Mouse (Mus musculus): Measurements from ENCODE around the gene Camta1. TPM values are rescaled to one million over a fixed set of nuclear protein-coding genes. Genes with fewer than 3 reads are reported as not detected.

The Camta1 gene
- polyA plus RNA-seq, 1 experiment = 10.3 TPM

DNA sequence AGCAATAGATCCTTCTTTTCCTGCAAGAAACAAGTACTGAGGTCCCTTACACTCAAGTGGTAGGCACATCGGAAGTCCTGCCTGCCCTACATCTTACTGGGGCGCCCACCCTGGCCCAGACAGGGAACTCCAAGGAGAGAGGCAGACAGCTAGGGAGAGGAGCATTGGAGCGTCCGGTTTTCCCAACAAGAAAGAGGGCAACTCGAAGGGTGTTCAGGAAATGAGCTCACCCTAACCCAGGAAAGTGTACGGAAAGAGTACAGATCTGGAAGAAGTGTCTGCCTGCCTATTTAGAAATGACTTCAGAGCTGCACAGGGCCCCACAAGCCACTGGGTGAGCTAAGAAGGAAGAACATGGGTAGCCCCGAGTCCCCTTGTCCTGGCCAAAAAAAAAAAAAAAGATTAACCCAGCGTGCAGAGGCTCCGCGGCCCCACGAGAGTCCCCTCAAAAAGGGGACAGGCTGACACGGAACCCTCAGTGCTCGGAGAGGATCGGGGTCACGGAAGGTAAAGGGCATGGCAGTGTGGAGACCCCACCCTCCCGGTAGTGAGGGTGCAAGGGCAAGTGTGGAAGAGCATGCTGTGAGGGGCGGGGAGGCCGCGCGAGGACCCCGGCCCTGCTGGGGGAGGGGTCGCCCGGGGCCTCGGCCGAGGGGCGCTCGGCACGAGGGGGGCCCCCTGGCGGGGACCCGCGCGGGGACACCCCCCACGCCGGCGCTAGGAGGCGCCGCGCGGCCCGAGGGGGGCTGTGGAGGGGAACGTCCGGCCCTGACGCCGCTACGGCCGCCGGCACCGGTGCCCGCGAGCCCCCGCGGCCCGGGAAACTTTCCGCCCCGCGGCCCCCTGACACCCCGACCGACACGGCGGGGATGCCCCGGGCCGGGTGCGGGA lies 990 bp downstream of the Camta1 start:
- DNase-seq (ENCODE audit: low read depth) = no peak

DNA sequence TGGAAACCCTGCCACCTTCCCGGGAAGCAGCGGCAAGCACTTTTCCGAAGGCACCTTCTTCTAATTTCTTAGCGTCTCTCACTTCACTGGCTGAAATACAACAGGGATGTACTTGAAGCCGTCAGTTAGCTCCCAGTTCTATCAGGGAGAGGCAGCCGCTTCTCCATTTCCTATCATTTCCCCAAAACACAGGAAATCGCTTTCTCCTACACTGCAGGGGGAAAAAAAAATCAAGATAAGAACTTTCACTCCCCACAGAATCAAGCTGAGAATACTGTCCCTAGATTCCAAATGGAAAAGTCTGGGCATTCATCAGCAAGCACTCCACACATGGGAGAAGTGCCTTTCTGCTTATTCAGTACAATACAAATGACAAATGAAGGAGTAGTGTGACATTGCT lies 2.4 kb downstream of the Camta1 start:
- DNase-seq (ENCODE audit: low read depth) = no peak

DNA sequence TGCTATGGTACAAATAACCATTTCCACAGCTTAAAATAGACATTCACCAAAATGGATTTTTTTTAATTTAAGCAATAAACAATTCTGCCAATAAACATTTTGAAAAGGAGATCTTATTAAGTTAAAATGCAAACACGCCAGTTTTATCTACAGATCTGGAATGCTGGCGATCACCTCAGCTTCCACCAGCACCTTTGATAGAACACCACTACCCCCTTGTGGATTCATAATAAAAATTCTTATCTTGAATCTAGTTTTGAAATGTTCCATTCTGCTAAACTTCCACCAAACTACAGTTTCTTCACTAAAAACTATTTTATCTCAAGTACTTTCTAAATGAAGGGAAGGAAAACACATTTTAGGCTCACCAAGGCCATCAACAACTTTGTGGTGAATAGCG lies 7.7 kb downstream of the Camta1 start:
- no peak for DNase-seq (ENCODE audit: low read depth)

DNA sequence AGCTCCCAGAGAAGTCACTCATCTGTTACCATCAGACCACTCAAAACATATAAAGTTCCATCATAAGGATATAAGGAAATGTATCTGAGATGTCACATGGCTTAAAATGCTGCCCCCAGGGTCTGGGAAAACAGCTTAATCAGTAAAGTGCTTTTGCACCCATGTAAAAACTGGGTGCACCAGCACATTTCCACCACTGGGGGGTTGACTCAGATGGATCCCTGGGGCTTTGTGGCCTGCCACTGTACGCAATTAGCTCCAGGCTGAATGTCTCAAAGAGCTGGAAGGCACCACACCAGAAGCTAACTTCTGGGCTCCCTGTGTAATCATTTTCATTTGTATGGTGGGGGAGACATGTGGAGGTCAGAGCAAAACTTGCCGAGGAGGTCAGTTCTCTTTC lies 10.5 kb downstream of the Camta1 start:
- no peak for DNase-seq (ENCODE audit: low read depth)

DNA sequence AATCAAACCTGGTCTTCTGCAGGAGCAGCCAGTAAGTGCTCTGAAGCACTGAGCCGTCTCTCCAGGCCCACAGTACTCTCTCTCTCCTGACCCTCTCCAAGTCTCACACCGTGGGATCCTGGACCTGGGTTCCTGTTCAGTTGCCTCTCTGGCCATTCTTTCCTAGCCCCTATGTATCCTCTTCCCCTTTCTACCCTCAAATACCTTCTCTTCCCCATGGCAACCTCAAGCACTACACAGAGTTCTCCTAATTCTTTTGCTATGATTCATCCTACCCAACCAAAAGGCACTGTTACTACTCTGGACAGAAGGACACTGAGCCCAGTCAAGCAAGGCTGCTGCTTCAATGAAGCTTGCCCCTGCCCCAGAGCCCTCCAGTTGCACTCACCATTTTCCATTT lies 19.1 kb downstream of the Camta1 start:
- no peak for DNase-seq (ENCODE audit: low read depth)

DNA sequence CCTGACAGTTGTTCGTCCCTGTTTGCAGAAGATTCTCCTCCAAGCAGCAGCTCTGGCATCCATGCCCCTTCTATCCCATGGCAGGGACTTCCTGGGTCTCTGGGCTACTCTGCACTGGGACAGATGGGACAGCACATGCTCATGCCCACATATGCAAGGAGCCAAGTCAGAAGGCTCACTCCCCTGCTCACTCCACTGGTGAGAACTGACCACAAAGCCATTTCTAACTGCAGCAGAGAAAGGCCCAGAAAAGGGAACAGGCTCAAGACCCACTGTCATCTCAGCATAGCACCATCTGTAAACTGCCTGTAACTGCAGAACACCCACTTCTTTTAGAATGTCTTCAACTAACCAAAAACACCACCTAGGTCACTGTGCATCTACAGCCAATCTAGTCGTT lies 23.2 kb downstream of the Camta1 start:
- DNase-seq (ENCODE audit: low read depth) = no peak

DNA sequence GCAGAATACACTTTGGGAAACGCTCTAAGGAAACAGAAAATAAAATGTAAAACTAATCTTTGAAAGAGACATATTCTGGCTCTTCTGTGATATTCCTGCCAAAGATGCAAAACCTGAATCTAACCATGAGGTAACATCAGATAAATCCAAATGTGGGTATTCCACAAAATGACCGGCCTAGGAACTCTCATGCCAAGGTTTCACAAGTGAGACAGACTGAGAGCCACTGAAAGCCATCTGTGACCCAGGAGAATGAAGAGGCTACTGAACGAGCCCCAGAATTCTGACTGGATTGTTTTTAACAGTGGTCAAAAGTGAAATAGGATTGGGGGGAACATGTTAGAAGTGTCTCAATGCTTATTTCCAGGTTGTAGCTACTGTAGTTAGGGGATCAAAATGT lies 25.8 kb downstream of the Camta1 start:
- DNase-seq (ENCODE audit: low read depth) = no peak

DNA sequence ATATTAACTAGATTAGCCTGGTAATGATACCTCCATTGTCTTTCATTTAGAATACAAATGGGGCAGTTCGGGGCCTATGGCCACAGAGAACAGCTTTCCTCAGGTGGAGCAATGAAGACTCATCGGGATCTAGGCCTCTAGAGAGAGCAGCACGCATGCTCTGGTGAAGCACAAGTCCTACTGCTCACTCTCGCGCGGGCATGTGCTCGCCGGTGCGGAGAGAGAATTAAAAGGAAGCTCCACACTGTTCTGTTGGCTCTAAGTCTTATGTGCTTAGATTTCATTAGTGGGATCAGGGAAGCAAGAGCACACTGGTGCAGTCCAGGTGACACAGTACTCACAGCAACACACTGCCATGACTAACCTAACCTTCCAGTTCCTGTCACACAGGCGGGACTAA lies 27.1 kb downstream of the Camta1 start:
- no peak for DNase-seq (ENCODE audit: low read depth)

DNA sequence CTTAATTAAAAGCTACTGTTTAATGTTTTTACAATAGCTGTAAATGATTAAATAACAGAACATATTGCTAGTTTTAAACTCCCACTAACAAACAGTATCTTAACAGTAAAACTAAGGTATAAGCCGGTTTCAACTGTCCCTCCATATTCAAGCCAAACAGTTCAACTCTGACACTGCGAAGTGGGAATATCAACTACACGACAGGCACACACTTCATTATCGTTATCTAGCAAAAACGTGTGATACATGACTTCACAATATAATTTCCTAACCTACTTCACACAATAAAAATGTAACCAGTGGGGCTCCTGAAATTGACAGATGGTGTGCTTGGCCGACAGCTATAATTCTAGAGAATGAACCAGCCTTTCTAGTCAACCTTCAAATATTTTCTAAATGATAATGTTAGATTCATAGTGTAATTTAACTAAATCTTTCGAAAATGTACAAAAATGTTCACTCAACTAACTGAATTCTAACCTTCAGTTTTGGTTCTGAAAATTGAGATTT lies 27.7 kb downstream of the Camta1 start:
- no peak for DNase-seq (ENCODE audit: low read depth)

DNA sequence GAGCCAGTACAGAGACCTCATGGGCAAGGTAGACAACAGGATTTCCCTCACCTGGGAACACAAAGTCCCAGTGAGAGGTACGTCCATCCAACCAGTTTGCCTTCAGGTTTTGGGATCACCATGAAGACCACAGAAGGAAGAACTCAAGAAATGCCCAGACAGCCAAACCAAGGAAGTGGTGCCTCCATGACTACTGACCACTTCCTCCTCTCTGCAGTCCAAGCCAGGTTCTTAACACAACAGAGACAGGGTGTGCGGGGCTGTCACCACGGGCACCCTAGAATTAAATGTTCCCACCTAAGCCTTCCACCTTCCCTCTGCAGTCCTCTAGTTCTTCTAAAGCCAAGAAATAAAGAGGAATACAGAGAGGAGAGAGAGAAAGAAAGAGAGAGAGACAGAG lies 33.8 kb downstream of the Camta1 start:
- DNase-seq (ENCODE audit: low read depth) = no peak

DNA sequence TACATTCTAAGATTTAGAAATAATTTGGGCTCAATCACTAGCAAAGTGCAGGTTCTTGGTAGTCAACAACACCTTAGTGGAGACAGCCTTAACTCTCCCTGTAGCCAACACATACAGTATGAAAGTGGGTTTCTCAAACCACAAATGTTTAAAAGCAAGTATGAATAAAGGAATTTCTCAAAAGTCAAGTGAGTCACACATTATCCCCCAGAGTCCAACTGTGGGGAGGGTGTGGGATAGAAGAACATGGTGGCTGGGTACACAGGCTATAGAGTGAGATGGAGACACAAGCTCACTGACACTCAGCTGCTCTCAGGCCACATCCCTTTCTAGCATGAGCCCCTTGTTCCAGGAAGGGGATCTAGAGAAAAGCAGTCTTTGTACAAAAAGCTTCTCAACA lies 34.3 kb downstream of the Camta1 start:
- DNase-seq (ENCODE audit: low read depth) = no peak

DNA sequence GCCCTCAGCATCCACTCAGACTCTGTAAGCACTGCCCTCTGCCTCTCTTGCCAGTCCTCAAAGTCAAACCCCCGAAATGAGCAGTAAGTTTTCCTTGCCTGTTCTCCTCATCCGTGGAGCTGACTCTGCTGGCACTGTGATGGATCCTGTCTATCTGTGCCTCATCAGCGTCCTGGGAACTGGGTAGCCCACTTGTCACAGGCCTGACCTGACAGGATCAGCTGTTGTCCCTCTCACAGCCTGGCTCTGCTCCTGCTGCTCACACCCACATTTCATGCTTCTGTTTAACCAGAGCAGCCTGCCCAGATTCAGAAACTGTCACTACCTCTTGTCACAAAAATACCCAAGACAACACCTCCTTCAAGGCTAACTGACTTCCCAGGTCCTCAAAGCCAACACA lies 37.7 kb downstream of the Camta1 start:
- no peak for DNase-seq (ENCODE audit: low read depth)

DNA sequence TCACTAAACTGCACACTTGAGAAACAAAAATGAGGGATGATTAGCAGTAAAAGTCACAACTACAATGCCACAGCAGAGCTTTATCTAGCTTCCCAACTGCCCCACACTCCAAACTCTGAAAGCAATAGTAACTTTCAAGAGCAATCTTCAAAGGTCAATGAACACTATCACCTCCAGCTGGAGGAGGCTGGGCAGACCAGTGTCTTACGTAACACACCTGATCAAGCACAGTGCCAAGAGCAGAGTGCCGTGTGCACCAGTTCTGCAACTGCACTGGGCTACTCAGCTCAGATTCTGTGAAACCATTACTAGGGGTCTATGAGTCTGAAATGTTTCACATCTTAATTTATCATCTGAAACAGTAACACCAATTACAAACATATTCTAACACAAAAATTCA lies 38.7 kb downstream of the Camta1 start:
- DNase-seq (ENCODE audit: low read depth) = peak; percentile 10

DNA sequence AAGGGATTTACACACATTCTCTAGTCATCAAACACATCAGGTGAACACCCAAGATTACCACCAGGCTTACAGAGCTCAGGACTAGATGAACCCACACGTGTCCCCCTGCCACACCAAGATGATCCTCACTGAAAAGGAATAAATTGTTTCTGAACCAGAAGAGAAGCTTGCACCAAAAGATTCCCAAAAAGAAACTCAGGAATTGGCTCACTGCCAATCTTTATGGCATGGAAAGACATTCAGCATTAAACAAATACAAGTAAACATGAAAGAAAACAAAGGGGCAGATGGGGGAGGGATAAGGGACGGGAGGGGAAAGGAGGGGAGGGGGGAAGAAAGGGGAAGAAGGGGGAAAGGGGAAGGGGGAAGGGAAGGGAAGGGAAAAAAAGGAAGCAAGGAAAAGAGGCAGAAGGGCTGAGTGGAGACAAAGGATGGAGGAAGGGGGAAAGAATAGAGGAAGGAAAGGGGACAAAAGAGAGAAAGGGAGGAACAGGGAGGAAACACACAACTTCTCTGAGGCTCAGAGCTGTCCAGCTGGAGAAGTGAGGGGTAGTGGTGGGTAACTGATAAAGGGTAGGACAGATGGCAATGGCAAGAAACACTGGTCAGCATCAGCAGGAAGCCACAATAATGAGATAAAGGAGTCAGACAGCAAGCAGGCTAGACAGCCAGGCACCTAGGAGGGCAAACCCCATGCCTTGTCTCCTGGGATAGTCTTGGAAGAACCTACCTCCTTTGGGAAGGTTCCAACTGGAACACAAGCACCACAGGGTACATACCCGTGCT lies 43.5 kb downstream of the Camta1 start:
- no peak for DNase-seq (ENCODE audit: low read depth)

DNA sequence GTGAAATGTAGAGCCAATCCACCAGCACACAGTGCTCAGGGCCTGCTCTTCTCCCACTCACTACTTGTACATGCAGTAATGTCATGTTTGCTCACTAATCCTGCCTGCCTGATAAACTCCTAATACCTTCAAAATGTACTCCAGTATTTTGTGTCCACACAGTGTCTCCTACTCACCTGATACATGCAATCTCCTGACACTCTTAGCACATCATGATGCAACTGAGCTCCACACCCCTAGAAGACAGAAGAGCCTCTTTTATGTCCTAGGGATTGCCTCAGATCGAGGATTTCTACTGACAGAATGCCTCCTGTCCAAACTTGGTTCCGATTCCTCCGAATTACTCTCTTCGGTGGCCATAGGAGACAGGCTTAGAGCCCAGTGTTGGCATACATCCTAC lies 48.0 kb downstream of the Camta1 start:
- peak; percentile 69 for DNase-seq (ENCODE audit: low read depth)

DNA sequence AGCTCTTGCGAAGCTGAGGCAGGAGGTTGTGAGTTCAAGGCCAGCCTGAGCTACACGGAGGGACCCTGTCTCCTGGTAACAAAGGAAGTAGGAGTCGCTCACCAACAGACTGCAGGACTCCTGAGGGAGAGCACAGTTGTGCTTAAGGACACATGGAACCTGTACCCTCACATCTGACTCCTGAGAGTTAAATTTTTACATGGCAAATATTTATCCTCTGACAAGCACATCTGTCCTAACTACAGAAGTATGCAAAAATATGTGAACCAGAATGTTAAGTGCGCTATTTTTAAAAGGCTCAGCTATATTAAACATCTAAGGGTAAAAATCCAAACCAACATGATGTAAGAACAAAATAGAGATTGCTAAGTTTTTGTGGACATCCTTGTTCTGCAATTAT lies 56.0 kb downstream of the Camta1 start:
- no peak for DNase-seq (ENCODE audit: low read depth)

DNA sequence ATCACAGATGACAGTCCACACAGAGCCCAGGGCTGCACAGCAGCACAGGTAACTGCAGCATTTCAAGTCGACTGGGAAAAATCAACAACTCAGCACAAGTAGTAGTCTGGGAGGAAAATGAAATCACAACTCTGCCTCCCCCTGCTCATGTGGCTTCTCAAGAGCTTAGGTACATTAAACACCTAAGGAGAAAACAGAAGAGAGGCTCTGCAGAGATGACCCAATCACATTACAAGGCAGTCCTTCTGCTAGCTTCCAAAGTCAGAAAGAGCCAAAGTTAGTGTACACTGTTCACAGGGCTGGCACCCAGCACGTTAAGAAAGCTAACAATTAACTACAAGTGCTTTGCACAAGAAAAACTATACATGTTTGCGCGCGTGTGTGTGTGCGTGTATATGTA lies 56.6 kb downstream of the Camta1 start:
- no peak for DNase-seq (ENCODE audit: low read depth)

DNA sequence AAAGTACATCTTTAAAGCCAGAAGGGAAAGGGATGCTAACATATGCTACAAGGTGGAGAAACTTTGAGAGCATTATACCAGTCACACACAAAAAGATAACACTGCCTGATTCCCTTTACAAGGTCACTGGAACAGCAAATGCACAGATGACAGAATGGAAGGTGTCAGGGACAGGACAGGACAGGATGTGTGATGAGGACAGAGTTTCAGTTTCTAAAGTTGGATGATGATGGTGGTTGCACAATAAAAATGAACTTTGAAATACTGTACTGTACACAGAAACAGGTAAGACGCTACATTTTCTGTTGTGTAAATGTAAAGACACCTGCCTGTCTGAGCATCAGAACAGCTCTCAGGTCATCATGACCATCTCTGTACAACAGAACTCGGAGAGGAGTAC lies 57.5 kb downstream of the Camta1 start:
- DNase-seq (ENCODE audit: low read depth) = no peak

DNA sequence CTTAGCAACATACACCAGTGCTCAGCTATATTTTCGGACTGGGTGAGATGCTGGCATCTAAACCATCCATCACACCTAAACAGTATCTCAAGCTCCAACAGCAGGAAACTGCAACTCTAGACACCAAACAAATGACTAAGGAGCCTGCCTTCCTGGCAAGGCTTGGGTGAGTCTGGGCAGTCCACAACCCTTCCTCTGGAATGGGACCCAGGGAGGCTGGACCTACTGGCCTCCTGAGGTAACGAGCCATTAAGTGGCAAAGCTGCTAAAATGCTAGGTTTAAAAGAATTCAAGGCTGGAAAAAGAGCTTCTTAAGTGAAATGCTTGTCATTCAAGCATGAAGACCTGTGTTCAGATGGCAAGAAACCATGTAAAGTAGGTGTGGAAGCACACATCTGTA lies 63.0 kb downstream of the Camta1 start:
- no peak for DNase-seq (ENCODE audit: low read depth)

DNA sequence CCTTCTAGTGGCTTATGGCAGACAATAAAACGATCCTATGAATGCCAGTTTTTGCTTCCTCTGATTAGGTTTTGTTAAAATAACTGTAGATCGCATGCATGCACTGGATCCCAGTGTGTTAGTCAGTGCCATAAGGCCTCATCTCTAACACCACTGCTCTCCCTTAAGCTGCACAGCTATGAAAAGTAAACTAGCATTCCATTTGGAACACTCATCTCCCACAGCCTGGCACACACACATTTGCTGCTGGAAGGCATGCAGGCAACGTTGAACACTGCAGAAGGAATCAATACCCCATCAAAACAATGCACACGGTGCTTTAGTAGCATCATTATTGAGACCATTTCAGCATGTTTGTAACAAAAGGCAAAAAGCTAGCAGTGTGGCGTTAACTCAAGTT lies 68.0 kb downstream of the Camta1 start:
- DNase-seq (ENCODE audit: low read depth) = no peak

DNA sequence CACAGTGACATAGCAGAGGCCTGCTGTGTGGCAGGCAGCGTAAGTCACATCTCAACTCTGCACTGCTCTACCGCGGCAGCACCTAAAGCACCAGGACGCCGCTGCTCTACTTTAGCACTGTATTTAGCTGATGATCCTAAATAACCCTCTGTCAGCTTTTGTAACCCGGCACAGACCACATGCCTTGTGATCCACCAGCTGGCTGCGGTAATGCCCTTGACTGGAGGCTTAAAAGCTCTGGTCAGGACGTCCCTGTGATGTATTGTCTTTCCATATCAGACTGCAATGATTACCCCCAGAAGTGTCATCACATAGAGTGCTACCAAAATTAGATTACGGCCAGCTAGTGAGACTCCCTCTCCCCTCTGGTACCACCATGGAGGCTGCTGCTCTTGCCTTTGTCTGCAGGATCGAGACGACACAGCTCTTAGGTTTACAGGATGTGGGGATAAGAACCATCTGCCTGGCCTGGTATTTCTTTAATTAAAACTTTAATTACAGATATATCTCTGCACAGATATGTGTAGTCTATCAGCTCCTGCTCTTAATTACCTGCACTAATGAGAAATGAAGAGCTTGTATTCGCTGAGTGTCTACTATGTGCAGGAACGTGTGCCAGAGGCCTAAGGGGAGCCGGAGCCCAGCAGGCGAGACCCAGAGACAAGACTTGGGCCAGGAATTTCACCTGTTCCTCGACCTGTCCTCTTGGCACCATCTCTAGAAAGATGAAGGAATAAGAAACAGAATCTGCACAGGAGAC lies 74.5 kb downstream of the Camta1 start:
- DNase-seq (ENCODE audit: low read depth) = no peak

DNA sequence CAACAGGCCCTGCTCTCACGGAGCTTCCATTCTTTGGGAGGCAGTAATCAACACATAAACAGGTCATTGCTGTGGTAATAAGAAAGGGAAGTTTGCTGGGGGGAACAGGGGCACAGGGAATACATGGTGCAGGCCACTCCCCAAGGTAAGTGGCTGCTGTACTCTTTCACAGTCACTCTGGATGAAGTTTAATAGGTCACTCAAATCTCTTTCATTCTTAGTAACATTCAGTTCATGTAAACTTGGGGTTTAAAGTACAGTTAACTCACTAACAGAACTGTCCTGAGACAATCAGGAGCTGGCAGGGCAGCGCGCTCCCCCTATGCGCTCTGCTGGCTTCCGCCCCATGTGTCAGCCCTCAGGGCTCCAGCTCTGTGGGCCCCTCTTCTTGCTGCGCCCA lies 81.2 kb downstream of the Camta1 start:
- DNase-seq (ENCODE audit: low read depth) = no peak
